Mouse (Mus musculus) stomach, embryonic 14.5 days (tissue): Measurements from ENCODE around the gene Rps18. TPM values are rescaled to one million over a fixed set of nuclear protein-coding genes. Genes with fewer than 3 reads are reported as not detected.
A peak's percentile ranks its signal among the peaks of the same experiment; 100 is the strongest.

Source experiments
- ATAC-seq: fragments of 200-750 bp; cut with Nextera tagmentation; 2 replicates; pipeline ENCODE4 v1.8.0; 2017; ENCODE audit warnings: low read depth, moderate TSS enrichment; ENCODE audit not compliant: insufficient number of reproducible peaks, insufficient read depth, low FRiP score
- H3K27ac ChIP-seq: fragments of 300-500 bp; sonication (generic); 2 replicates; pipeline ENCODE4 v1.5.1; 2014; ENCODE audit warnings: mild to moderate bottlenecking, low read length, moderate library complexity, mixed read lengths
- H3K27me3 ChIP-seq: fragments of 300-500 bp; sonication (generic); 2 replicates; pipeline ENCODE4 v1.6.1; 2014; ENCODE audit warnings: low read length, control low read depth, mixed read lengths; ENCODE audit not compliant: control insufficient read depth, insufficient read depth
- H3K36me3 ChIP-seq: fragments of 300-500 bp; sonication (generic); 2 replicates; pipeline ENCODE4 v1.6.1; 2014; ENCODE audit warnings: mild to moderate bottlenecking, control low read depth, low read length, moderate library complexity, mixed read lengths; ENCODE audit not compliant: control insufficient read depth, insufficient read depth
- H3K4me1 ChIP-seq: fragments of 300-500 bp; sonication (generic); 2 replicates; pipeline ENCODE4 v1.6.1; 2014; ENCODE audit warnings: low read length, control low read depth, mixed read lengths; ENCODE audit not compliant: control insufficient read depth, insufficient read depth
- H3K4me2 ChIP-seq: fragments of 300-500 bp; sonication (generic); replicated peaks from 2 replicates; pipeline ENCODE4 v1.6.1; 2014; ENCODE audit warnings: low read depth, low read length, control low read depth
- H3K4me3 ChIP-seq: fragments of 300-500 bp; sonication (generic); 2 replicates; pipeline ENCODE4 v1.5.1; 2014; ENCODE audit warnings: low read depth, low read length, control low read depth
- H3K9ac ChIP-seq: fragments of 300-500 bp; sonication (generic); replicated peaks from 2 replicates; pipeline ENCODE4 v1.6.1; 2014; ENCODE audit warnings: low read depth, mild to moderate bottlenecking, control low read depth, low read length, moderate library complexity, mixed read lengths
- H3K9me3 ChIP-seq: fragments of 300-500 bp; sonication (generic); 2 replicates; pipeline ENCODE4 v1.6.1; 2016; ENCODE audit warnings: low read depth, low read length, control low read depth; ENCODE audit not compliant: control insufficient read depth
- WGBS: fragments of 180-500 bp; shearing (Covaris S2); extraction: QIAGEN DNeasy Blood & Tissue Kit; methylation state at CpG from one replicate; pipeline ENCODE4 v1.1.7; 2014; 5-methylcytosine and 5-hydroxymethylcytosine counted together
- polyA plus RNA-seq: library from polyadenylated mRNA; unstranded; fragments of >200 nt; fragmentation: Nextera tagmentation; extraction: Ambion mirVana; gene quantifications from 2 replicates; pipeline ENCODE4 v1.2.1, GENCODE M21; 2014

The Rps18 gene
- polyA plus RNA-seq, 1 experiment from 2014 or later = 2,164 TPM

GRCm38 (mm10) chr17:33977861-33978557 is 22.2 kb upstream of the Rps18 start:
- Histone ChIP-seq H3K4me3 (peak overlapping the region; percentile 29), H3K9ac (0 out of 2 replicates have a peak overlapping the region, but pooled peaks have one; percentile 25), H3K27ac (no peak overlapping the region), H3K27me3 (peaks cover 17% of the 10 kb centered on the region), H3K9me3 (no peaks in the 10 kb centered on the region), H3K36me3 (no peaks in the 10 kb centered on the region), H3K4me2 (peak overlapping the region; percentile 59), H3K4me1 (peaks cover 4% of the 10 kb centered on the region; the same call in 1 of the 2 replicates)
- no peak for ATAC-seq
- WGBS = 2% methylated on average over 57 of the region's 57 CpGs

- Histone ChIP-seq H3K4me1 (peaks cover 4% of the 10 kb centered on the region; the same call in 1 of the 2 replicates), H3K27me3 (peaks cover 11% of the 10 kb centered on the region), H3K27ac (no peak overlapping the region), H3K36me3 (no peaks in the 10 kb centered on the region), H3K9me3 (no peaks in the 10 kb centered on the region), H3K9ac (no peak overlapping the region), H3K4me3 (no peak overlapping the region), H3K4me2 (no peak overlapping the region)
- WGBS = 52% methylated on average over 3 of the region's 3 CpGs
- ATAC-seq = no peak
These were observed 17.8 kb upstream of the Rps18 start for GRCm38 (mm10) chr17:33973572-33973971.

- no peak overlapping the region for H3K9ac ChIP-seq
These were observed 16.9 kb upstream of the Rps18 start for GRCm38 (mm10) chr17:33972691-33973090.

DNA sequence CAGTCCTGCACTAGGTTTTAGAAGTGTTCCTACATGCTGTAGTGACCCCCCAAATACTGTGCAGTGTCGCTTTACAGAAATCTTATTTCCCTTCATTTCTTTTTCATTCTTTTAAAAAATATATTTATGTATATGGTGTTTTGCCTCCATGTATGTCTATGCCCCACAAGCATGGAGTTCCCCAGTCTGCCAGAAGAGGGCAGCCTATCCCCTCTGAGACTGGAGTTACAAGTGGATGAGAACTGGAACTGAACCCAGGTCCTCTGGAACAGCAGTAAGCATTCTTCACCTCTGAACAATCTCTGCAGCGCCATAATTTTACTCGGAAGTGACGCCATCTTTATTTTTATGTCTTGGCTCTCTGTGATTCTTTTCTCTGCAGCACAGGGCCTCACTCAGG is 13.6 kb upstream of the Rps18 start:
- no peaks in the 10 kb centered on the region for H3K9me3 ChIP-seq
- no peaks in the 10 kb centered on the region for H3K27me3 ChIP-seq
- no peak overlapping the region for H3K9ac ChIP-seq
- ATAC-seq = no peak
- H3K27ac ChIP-seq = no peak overlapping the region
- H3K4me2 ChIP-seq = no peak overlapping the region
- H3K4me1 ChIP-seq = no peaks in the 10 kb centered on the region
- no peak overlapping the region for H3K4me3 ChIP-seq
- 76% methylated on average over 4 of the region's 4 CpGs for WGBS
- peaks cover 5% of the 10 kb centered on the region; the same call in 1 of the 2 replicates for H3K36me3 ChIP-seq

More at GRCm38 (mm10) chr17:33972691-33973090, 16.9 kb upstream of the Rps18 start:
- Histone ChIP-seq H3K4me3 (no peak overlapping the region), H3K4me1 (no peaks in the 10 kb centered on the region), H3K27me3 (peaks cover 2% of the 10 kb centered on the region), H3K4me2 (no peak overlapping the region), H3K9me3 (no peaks in the 10 kb centered on the region), H3K27ac (no peak overlapping the region), H3K36me3 (no peaks in the 10 kb centered on the region)
- no peak for ATAC-seq
- 7% methylated on average over 1 of the region's 1 CpGs for WGBS

- no peak overlapping the region for H3K4me2 ChIP-seq
- no peak for ATAC-seq
- H3K27me3 ChIP-seq = no peaks in the 10 kb centered on the region
- 34% methylated on average over 5 of the region's 5 CpGs for WGBS
- H3K36me3 ChIP-seq = peaks cover 5% of the 10 kb centered on the region; the same call in 1 of the 2 replicates
- no peaks in the 10 kb centered on the region for H3K4me1 ChIP-seq
- no peak overlapping the region for H3K4me3 ChIP-seq
- no peaks in the 10 kb centered on the region for H3K9me3 ChIP-seq
- no peak overlapping the region for H3K9ac ChIP-seq
- H3K27ac ChIP-seq = no peak overlapping the region
These were observed 13.1 kb upstream of the Rps18 start for GRCm38 (mm10) chr17:33968927-33969326.

DNA sequence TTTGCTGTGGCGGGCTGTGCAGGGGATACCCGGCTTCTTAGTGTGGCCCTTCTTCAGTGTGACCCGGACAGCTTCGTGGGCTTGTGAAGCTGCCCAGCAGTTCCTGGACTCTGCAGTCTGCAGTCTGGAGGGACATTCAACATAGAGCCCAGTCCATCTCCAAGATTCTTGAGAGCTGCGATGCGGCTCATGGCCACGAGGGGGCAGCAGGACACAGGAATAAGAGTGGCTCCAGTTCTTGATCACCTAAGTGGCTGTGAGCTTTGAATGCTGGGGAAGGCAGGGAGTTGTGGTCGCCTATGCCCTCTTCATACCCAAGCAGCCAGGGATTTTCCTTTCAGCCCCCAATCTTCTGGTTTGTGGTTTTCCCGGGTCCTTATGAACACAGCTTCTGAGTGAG is 12.7 kb upstream of the Rps18 start:
- Histone ChIP-seq H3K4me1 (no peaks in the 10 kb centered on the region), H3K4me2 (no peak overlapping the region), H3K4me3 (no peak overlapping the region), H3K9ac (no peak overlapping the region), H3K27me3 (no peaks in the 10 kb centered on the region), H3K9me3 (no peaks in the 10 kb centered on the region), H3K27ac (no peak overlapping the region), H3K36me3 (peaks cover 5% of the 10 kb centered on the region; the same call in 1 of the 2 replicates)
- no peak for ATAC-seq
- 3% methylated on average over 9 of the region's 9 CpGs for WGBS

GRCm38 (mm10) chr17:33965846-33966550 is 10.2 kb upstream of the Rps18 start:
- H3K9me3 ChIP-seq = no peaks in the 10 kb centered on the region
- H3K36me3 ChIP-seq = peaks cover 5% of the 10 kb centered on the region
- H3K4me1 ChIP-seq = no peaks in the 10 kb centered on the region
- WGBS = 85% methylated on average over 16 of the region's 16 CpGs
- no peaks in the 10 kb centered on the region for H3K27me3 ChIP-seq
- H3K27ac ChIP-seq = no peak overlapping the region
- no peak overlapping the region for H3K4me3 ChIP-seq
- ATAC-seq = no peak
- H3K4me2 ChIP-seq = no peak overlapping the region
- no peak overlapping the region for H3K9ac ChIP-seq

- no peak for ATAC-seq
- no peak overlapping the region for H3K9ac ChIP-seq
- peaks cover 5% of the 10 kb centered on the region for H3K36me3 ChIP-seq
- H3K4me2 ChIP-seq = no peak overlapping the region
- H3K27me3 ChIP-seq = no peaks in the 10 kb centered on the region
- WGBS = 93% methylated on average over 17 of the region's 17 CpGs
- H3K4me1 ChIP-seq = no peaks in the 10 kb centered on the region
- no peak overlapping the region for H3K27ac ChIP-seq
- H3K9me3 ChIP-seq = no peaks in the 10 kb centered on the region
- H3K4me3 ChIP-seq = no peak overlapping the region
These were observed 9.5 kb upstream of the Rps18 start for GRCm38 (mm10) chr17:33965082-33965845.
